Mouse (Mus musculus): Measurements from ENCODE around the gene Nfkbia.

DNA sequence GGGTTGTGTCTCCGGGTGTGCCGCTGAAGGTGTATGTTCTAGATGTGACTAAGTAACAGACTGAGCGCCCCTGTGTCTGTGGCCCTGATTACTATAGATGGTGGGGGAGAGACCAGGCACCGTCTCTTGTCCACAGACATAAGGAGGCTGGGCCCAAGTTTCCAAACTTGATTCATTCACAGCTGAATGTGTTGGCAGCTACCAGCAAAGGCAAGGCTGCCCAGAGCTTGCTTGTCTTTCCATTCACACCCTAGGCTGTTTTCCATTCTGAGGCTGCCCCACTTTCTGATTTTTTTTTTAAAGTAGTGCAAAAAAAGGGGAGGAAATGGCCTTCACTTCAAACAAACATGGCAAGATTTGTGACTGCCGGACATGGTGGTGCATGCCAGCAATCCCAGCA, 35.6 kb downstream of the Nfkbia start:
- no peak for TF ChIP-seq CTCF (IDR thresholded peaks at IDR 0.05; ENCODE audit: borderline replicate concordance, control insufficient read depth, extremely low read depth, insufficient read depth, low read length, poor library complexity)
- TF ChIP-seq POLR2A (IDR thresholded peaks at IDR 0.05; ENCODE audit: control insufficient read depth, extremely low read depth, insufficient read depth, low read length, poor library complexity): no peak

Data from thymus, adult 2 months (tissue).